Mouse (Mus musculus) lung, embryonic 15.5 days (tissue): ENCODE data around the gene Pkd1l2. TPM values are rescaled to one million over a fixed set of nuclear protein-coding genes. Genes with fewer than 3 reads are reported as not detected.

ENCODE experiments used
- ATAC-seq: fragments of 200-750 bp; cut with Nextera tagmentation; 2 replicates; pipeline ENCODE4 v1.8.0; 2017; ENCODE audit warnings: moderate number of reproducible peaks, borderline replicate concordance; ENCODE audit not compliant: low FRiP score, low TSS enrichment; ENCODE audit errors: extremely low read depth
- H3K27ac ChIP-seq: fragments of 300-500 bp; sonication (generic); 2 replicates; pipeline ENCODE4 v1.5.1; 2015; ENCODE audit warnings: moderate library complexity, mild to moderate bottlenecking, inconsistent platforms
- H3K27me3 ChIP-seq: fragments of 300-500 bp; sonication (generic); 2 replicates; pipeline ENCODE4 v1.6.1; 2015; ENCODE audit warnings: inconsistent platforms
- H3K36me3 ChIP-seq: fragments of 300-500 bp; sonication (generic); 2 replicates; pipeline ENCODE4 v1.6.1; 2015; ENCODE audit warnings: inconsistent platforms
- H3K4me1 ChIP-seq: fragments of 300-500 bp; sonication (generic); 2 replicates; pipeline ENCODE4 v1.6.1; 2015; ENCODE audit warnings: inconsistent platforms
- H3K4me2 ChIP-seq: fragments of 300-500 bp; sonication (generic); 2 replicates; pipeline ENCODE4 v1.6.1; 2015; ENCODE audit warnings: inconsistent platforms, mild to moderate bottlenecking, moderate library complexity
- H3K4me3 ChIP-seq: fragments of 300-500 bp; sonication (generic); 2 replicates; pipeline ENCODE4 v1.5.1; 2015; ENCODE audit warnings: mild to moderate bottlenecking, inconsistent platforms
- H3K9ac ChIP-seq: fragments of 300-500 bp; sonication (generic); 2 replicates; pipeline ENCODE4 v1.6.1; 2015; ENCODE audit warnings: inconsistent platforms
- H3K9me3 ChIP-seq: fragments of 300-500 bp; sonication (generic); 2 replicates; pipeline ENCODE4 v1.6.1; 2016; ENCODE audit warnings: inconsistent platforms
- WGBS: fragments of 180-500 bp; shearing (Covaris S2); methylation state at CpG from one replicate; pipeline ENCODE4 v1.1.7; 2015; 5-methylcytosine and 5-hydroxymethylcytosine counted together
- polyA plus RNA-seq: library from polyadenylated mRNA; unstranded; fragments of >200 nt; fragmentation: Nextera tagmentation; extraction: Ambion mirVana; gene quantifications from 2 replicates; pipeline ENCODE4 v1.2.1, GENCODE M21; 2015

Pkd1l2 gene
- polyA plus RNA-seq, 1 experiment from 2014 or later: not detected

DNA sequence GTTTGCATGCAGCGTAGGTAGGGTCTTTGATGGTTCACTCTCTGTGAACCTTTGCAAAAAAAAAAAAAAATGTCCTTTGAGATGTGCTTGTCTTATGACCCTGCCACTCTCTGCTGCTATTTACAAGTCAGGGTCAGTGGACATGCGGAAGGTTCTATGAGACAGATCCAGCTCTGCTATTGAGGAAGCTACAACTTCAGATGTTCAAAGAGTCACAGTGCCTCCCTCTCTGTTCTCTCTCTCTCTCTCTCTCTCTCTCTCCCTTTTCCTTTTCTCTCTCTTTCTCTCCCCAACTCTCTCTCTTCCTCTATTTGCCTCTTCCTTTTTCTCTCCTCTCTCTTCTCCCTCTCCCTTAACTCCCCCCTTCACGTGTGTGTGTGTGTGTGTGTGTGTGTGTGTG is 28.1 kb downstream of the Pkd1l2 start:
- no peak overlapping the region for H3K27ac ChIP-seq
- no peaks in the 10 kb centered on the region for H3K36me3 ChIP-seq
- no peaks in the 10 kb centered on the region for H3K27me3 ChIP-seq
- H3K9me3 ChIP-seq: no peaks in the 10 kb centered on the region
- no peak overlapping the region for H3K9ac ChIP-seq
- H3K4me2 ChIP-seq: no peak overlapping the region
- H3K4me1 ChIP-seq: no peaks in the 10 kb centered on the region
- H3K4me3 ChIP-seq: no peak overlapping the region
- WGBS: 80% methylated on average over 3 of the region's 3 CpGs
- ATAC-seq: no peak

DNA sequence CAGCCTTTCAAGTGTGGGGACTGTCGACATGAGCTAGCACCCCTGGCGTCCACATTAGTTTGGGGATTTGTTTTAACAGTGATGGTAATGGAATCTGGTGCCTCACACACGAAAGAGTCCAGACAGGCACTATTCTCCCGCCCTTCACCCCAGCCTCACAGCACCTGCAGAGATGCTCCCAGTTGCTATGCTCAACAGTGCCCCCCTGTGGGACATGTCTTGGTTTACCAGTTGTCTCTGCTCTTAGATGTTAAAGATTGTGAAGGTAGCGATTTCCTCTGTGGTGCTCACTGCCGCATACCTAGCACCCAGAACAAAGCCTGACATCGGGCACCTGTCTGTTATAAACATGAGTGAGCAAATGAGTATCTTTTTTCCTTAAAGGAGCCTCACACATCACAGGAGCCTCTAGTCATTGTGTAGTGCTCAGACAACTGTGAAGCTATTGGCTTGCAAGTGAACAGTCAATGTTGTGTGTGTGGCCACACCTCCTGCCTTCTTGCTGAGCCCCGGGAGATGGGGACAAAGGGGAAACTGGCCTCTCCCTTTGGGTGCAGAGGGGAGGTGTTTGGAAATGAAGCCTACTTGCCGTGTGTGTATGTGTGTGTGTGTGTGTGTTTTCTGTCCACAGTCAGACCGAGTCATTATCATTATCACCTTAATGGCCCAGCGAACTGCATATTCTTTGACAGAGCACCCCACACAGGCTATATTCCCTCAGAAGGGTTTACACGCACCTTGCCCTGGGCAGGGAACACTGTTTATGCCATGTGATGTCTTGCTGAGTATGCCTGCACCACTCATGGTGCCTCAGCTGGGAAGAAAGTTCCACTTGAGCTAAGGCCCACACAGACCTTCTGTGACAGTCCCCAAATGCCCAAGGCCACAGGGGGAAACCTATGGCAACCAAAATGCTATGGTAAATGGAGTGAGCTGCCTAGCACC is 28.8 kb downstream of the Pkd1l2 start:
- H3K9me3 ChIP-seq: no peaks in the 10 kb centered on the region
- no peaks in the 10 kb centered on the region for H3K4me1 ChIP-seq
- no peak overlapping the region for H3K27ac ChIP-seq
- no peaks in the 10 kb centered on the region for H3K36me3 ChIP-seq
- no peak overlapping the region for H3K4me2 ChIP-seq
- H3K9ac ChIP-seq: no peak overlapping the region
- H3K4me3 ChIP-seq: no peak overlapping the region
- 58% methylated on average over 12 of the region's 12 CpGs for WGBS
- ATAC-seq: no peak
- H3K27me3 ChIP-seq: no peaks in the 10 kb centered on the region

GRCm38 (mm10) chr8:117051316-117051715 is 30.9 kb downstream of the Pkd1l2 start:
- no peak overlapping the region for H3K9ac ChIP-seq
- H3K36me3 ChIP-seq: no peaks in the 10 kb centered on the region
- no peak overlapping the region for H3K4me3 ChIP-seq
- H3K27me3 ChIP-seq: no peaks in the 10 kb centered on the region
- no peak for ATAC-seq
- 39% methylated on average over 9 of the region's 9 CpGs for WGBS
- H3K4me1 ChIP-seq: no peaks in the 10 kb centered on the region
- H3K27ac ChIP-seq: no peak overlapping the region
- no peaks in the 10 kb centered on the region for H3K9me3 ChIP-seq
- H3K4me2 ChIP-seq: no peak overlapping the region

- Histone ChIP-seq H3K4me3 (no peak overlapping the region), H3K9ac (no peak overlapping the region), H3K4me2 (no peak overlapping the region), H3K9me3 (no peaks in the 10 kb centered on the region), H3K36me3 (no peaks in the 10 kb centered on the region), H3K27ac (no peak overlapping the region), H3K4me1 (no peaks in the 10 kb centered on the region), H3K27me3 (no peaks in the 10 kb centered on the region)
- 68% methylated on average over 9 of the region's 9 CpGs for WGBS
- ATAC-seq: no peak
Measured at GRCm38 (mm10) chr8:117050763-117051162, 31.5 kb downstream of the Pkd1l2 start.

DNA sequence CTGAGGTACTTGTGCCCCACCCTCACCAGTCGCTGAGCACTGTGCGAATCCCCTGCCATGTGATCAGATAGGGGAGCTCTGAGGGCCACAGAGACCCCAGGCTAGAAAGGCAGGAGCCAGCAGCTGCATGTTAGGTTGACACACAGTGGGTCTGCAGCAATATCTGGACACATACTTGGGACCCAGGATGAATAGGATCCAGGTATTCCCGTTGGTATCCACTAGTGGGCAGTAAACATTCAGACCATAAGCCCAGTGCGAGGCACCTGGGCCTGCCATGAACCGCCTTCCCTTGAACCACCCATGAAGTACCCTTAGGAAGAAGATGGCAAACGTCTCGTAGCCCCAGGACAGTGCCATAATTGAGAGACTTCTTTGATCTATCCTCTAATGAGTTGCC is 32.8 kb downstream of the Pkd1l2 start:
- H3K27me3 ChIP-seq: no peaks in the 10 kb centered on the region
- H3K27ac ChIP-seq: no peak overlapping the region
- no peaks in the 10 kb centered on the region for H3K36me3 ChIP-seq
- no peak overlapping the region for H3K9ac ChIP-seq
- ATAC-seq: no peak
- 58% methylated on average over 7 of the region's 7 CpGs for WGBS
- H3K4me2 ChIP-seq: no peak overlapping the region
- H3K4me1 ChIP-seq: no peaks in the 10 kb centered on the region
- no peaks in the 10 kb centered on the region for H3K9me3 ChIP-seq
- H3K4me3 ChIP-seq: no peak overlapping the region

DNA sequence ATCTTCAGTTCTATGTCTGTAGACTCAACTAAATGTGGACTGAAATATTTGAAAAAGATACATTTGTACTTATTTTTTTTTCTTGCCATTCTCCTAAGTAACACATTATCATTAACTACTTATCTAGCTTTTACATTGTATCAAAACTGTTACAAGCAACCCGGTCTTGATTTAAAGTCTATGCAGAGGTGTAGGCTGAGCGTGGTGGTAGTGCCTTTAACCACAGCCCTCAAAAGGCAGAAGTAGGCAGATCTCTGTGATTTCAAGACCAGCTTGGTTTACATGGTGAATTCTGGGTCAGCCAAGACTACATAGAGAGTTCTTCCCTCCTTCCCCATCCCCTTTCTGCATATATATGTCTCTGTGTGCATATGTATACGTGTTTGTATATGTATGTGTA is 38.7 kb downstream of the Pkd1l2 start:
- H3K4me1 ChIP-seq: no peaks in the 10 kb centered on the region
- ATAC-seq: no peak
- H3K36me3 ChIP-seq: no peaks in the 10 kb centered on the region
- H3K4me3 ChIP-seq: no peak overlapping the region
- H3K27ac ChIP-seq: no peak overlapping the region
- no peaks in the 10 kb centered on the region for H3K27me3 ChIP-seq
- WGBS: 78% methylated on average over 3 of the region's 3 CpGs
- no peak overlapping the region for H3K4me2 ChIP-seq
- H3K9ac ChIP-seq: no peak overlapping the region
- H3K9me3 ChIP-seq: no peaks in the 10 kb centered on the region

GRCm38 (mm10) chr8:117039843-117040242 is 42.4 kb downstream of the Pkd1l2 start:
- H3K4me2 ChIP-seq: no peak overlapping the region
- no peaks in the 10 kb centered on the region for H3K4me1 ChIP-seq
- H3K9me3 ChIP-seq: no peaks in the 10 kb centered on the region
- no peaks in the 10 kb centered on the region for H3K27me3 ChIP-seq
- H3K27ac ChIP-seq: no peak overlapping the region
- H3K36me3 ChIP-seq: no peaks in the 10 kb centered on the region
- ATAC-seq: no peak
- H3K9ac ChIP-seq: no peak overlapping the region
- 63% methylated on average over 7 of the region's 7 CpGs for WGBS
- H3K4me3 ChIP-seq: no peak overlapping the region

GRCm38 (mm10) chr8:117037374-117037935 is 44.8 kb downstream of the Pkd1l2 start:
- ATAC-seq: no peak
- H3K27ac ChIP-seq: no peak overlapping the region
- WGBS: 83% methylated on average over 7 of the region's 7 CpGs
- H3K4me3 ChIP-seq: no peak overlapping the region
- H3K4me2 ChIP-seq: no peak overlapping the region
- no peaks in the 10 kb centered on the region for H3K9me3 ChIP-seq
- H3K4me1 ChIP-seq: no peaks in the 10 kb centered on the region
- H3K36me3 ChIP-seq: no peaks in the 10 kb centered on the region
- no peaks in the 10 kb centered on the region for H3K27me3 ChIP-seq
- H3K9ac ChIP-seq: no peak overlapping the region

DNA sequence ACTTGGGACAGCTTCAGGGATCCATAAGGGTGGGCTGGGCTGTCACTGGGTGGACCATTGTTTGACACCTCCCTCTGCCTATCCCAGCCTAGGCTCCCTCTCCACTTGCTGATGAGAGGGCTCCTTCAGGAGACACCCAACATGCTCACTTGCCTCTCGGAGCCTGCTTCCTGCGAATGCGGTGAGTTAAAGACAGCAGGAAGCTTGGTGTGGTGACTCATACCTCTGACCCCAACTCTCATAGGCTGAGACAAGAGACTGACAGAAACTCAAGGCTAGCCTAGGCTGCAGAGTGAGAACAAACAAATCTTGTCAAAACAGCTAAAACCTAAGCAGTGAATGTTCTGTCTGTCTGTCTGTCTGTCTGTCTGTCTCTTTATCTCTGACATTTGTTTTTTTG is 48.9 kb downstream of the Pkd1l2 start:
- Histone ChIP-seq H3K4me1 (no peaks in the 10 kb centered on the region), H3K4me2 (no peak overlapping the region), H3K4me3 (no peak overlapping the region), H3K9ac (no peak overlapping the region), H3K9me3 (no peaks in the 10 kb centered on the region), H3K36me3 (no peaks in the 10 kb centered on the region), H3K27ac (no peak overlapping the region; the same call in 1 of the 2 replicates), H3K27me3 (no peaks in the 10 kb centered on the region)
- ATAC-seq: no peak
- WGBS: 63% methylated on average over 3 of the region's 3 CpGs

DNA sequence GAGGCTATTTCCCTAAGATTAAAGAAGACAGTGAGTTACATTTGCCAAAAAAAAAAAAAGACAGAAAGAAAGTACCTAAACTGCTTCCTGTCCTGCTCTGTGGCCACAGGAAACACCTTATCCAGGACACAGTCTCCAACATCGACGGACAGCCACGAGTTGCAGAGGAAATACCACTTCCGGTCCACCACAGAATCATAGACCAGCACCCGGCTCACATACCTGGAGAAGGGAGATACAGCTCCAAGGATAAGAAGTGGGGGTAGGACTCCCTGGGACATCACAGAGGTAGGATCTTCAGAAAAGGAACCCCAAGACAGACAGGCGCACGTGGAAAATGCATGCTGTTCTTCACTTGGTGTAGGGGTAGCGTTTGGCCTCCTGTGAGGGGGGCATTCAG is 49.6 kb downstream of the Pkd1l2 start:
- Histone ChIP-seq H3K4me2 (no peak overlapping the region), H3K4me1 (no peaks in the 10 kb centered on the region), H3K36me3 (no peaks in the 10 kb centered on the region), H3K9me3 (no peaks in the 10 kb centered on the region), H3K9ac (no peak overlapping the region), H3K27me3 (no peaks in the 10 kb centered on the region), H3K4me3 (no peak overlapping the region), H3K27ac (no peak overlapping the region)
- no peak for ATAC-seq
- 63% methylated on average over 8 of the region's 8 CpGs for WGBS

DNA sequence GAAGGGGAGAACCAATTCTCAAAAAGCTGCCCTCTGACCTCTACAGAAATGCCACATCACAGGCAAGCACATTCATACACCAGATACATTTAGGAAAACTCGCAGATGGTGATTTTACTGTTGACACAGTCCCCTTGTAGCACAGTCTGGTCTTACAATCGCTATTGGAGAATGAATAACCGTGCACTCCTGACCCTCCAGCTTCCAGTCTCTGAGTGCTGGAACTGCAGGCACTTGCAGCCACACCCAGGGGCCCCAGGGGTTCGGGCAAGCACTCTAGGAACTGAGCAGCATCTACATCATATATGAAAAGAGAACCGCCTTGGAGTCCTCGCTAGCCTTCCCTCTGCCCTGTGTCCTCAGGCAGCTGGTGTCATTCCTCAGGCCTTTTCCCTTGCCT is 50.8 kb downstream of the Pkd1l2 start:
- no peak for ATAC-seq
- H3K27me3 ChIP-seq: no peaks in the 10 kb centered on the region
- H3K36me3 ChIP-seq: no peaks in the 10 kb centered on the region
- H3K9me3 ChIP-seq: no peaks in the 10 kb centered on the region
- no peaks in the 10 kb centered on the region for H3K4me1 ChIP-seq
- H3K4me2 ChIP-seq: no peak overlapping the region
- no peak overlapping the region for H3K27ac ChIP-seq
- no peak overlapping the region for H3K9ac ChIP-seq
- H3K4me3 ChIP-seq: no peak overlapping the region
- 42% methylated on average over 6 of the region's 6 CpGs for WGBS

DNA sequence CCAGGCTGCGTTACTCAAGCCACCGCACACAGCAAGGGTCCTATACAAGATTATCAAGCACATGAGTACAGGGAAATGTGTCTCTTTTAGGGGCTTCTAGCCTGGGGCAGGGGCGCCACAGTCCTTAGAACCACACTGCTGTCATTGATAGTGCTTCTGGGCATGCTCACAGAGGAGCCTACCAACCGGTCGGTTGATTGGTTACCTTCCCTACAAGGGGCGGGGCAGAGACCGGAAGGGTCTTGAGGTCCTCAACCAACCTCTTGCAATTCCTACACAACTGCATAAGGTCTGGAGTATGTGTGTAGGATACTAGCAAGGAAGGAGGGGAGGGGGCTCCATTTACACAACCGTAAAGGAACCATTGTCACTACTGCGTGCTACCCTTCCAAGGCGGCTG is 53.6 kb downstream of the Pkd1l2 start:
- no peaks in the 10 kb centered on the region for H3K9me3 ChIP-seq
- no peaks in the 10 kb centered on the region for H3K36me3 ChIP-seq
- H3K4me3 ChIP-seq: no peak overlapping the region
- H3K27me3 ChIP-seq: no peaks in the 10 kb centered on the region
- H3K9ac ChIP-seq: no peak overlapping the region
- ATAC-seq: no peak
- H3K4me1 ChIP-seq: no peaks in the 10 kb centered on the region
- WGBS: 88% methylated on average over 10 of the region's 10 CpGs
- no peak overlapping the region for H3K27ac ChIP-seq
- H3K4me2 ChIP-seq: no peak overlapping the region
